Mouse (Mus musculus) heart, embryonic 16.5 days (tissue): ENCODE data around the gene Gjc2. TPM values are rescaled to one million over a fixed set of nuclear protein-coding genes. Genes with fewer than 3 reads are reported as not detected.

Source experiments
- ATAC-seq: fragments of 200-750 bp; cut with Nextera tagmentation; replicated peaks from 2 replicates; pipeline ENCODE4 v1.8.0; 2017; ENCODE audit warnings: moderate number of reproducible peaks; ENCODE audit not compliant: insufficient read depth, low FRiP score; ENCODE audit errors: extremely low read depth
- H3K27ac ChIP-seq: fragments of 300-500 bp; sonication (generic); 2 replicates; pipeline ENCODE4 v1.5.1; 2014; ENCODE audit warnings: mild to moderate bottlenecking, low read length, control low read depth, moderate library complexity
- H3K27me3 ChIP-seq: fragments of 300-500 bp; sonication (generic); 2 replicates; pipeline ENCODE4 v1.6.1; 2014; ENCODE audit warnings: low read length, mixed read lengths; ENCODE audit not compliant: control insufficient read depth, insufficient read depth
- H3K36me3 ChIP-seq: fragments of 300-500 bp; sonication (generic); 2 replicates; pipeline ENCODE4 v1.6.1; 2014; ENCODE audit not compliant: control insufficient read depth, insufficient read depth
- H3K4me1 ChIP-seq: fragments of 300-500 bp; sonication (generic); 2 replicates; pipeline ENCODE4 v1.6.1; 2014; ENCODE audit warnings: low read length, mixed read lengths; ENCODE audit not compliant: control insufficient read depth, insufficient read depth
- H3K4me2 ChIP-seq: fragments of 300-500 bp; sonication (generic); 2 replicates; pipeline ENCODE4 v1.6.1; 2014; ENCODE audit warnings: low read depth, mild to moderate bottlenecking, control low read depth, low read length
- H3K4me3 ChIP-seq: fragments of 300-500 bp; sonication (generic); 2 replicates; pipeline ENCODE4 v1.5.1; 2014; ENCODE audit warnings: mild to moderate bottlenecking, control low read depth, low read length
- H3K9ac ChIP-seq: fragments of 300-500 bp; sonication (generic); 2 replicates; pipeline ENCODE4 v1.6.1; 2014; ENCODE audit warnings: low read length, control low read depth
- H3K9me3 ChIP-seq: fragments of 300-500 bp; sonication (generic); replicated peaks from 2 replicates; pipeline ENCODE4 v1.6.1; 2016; ENCODE audit warnings: low read length; ENCODE audit not compliant: control insufficient read depth
- whole genome bisulfite sequencing: fragments of 180-500 bp; shearing (Covaris S2); extraction: QIAGEN DNeasy Blood & Tissue Kit; methylation state at CpG from one replicate; pipeline ENCODE4 v1.1.7; 2014; 5-methylcytosine and 5-hydroxymethylcytosine counted together
- polyA plus RNA-seq: library from polyadenylated mRNA; unstranded; fragments of >200 nt; fragmentation: Nextera tagmentation; extraction: Ambion mirVana; gene quantifications from 2 replicates; pipeline ENCODE4 v1.2.1, GENCODE M21; 2015

Gene Gjc2
- polyA plus RNA-seq, 1 experiment from 2014 or later, result 0.54 TPM

DNA sequence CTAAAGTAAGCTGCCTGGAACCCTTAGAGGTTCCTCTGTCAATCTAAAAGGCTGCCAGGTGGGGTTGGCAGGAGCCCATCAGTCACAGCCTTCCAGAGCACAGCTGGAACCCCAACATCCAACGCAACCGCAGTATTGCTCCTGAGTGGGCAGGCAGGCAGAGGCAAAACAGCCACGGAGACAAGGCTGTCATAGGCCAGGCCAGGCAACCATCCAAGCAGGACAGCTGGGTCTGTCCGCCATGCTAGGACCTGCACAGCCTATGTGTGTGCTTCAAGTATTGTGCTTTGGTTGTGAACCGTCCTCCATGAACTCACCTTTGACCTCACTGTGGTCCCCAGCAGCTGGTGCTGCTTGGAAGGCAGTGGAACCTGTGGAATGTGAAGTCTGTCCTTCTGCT is 27.1 kb downstream of the Gjc2 start:
- no peak overlapping the region for H3K4me3 ChIP-seq
- no peaks in the 10 kb centered on the region for H3K27me3 ChIP-seq
- H3K9ac ChIP-seq, result no peak overlapping the region
- 88% methylated on average over 5 of the region's 5 CpGs for WGBS
- H3K9me3 ChIP-seq, result no peaks in the 10 kb centered on the region
- H3K4me2 ChIP-seq, result no peak overlapping the region
- H3K36me3 ChIP-seq, result peaks cover 4% of the 10 kb centered on the region; the same call in 1 of the 2 replicates
- no peak overlapping the region for H3K27ac ChIP-seq
- no peak for ATAC-seq
- peaks cover 9% of the 10 kb centered on the region for H3K4me1 ChIP-seq

DNA sequence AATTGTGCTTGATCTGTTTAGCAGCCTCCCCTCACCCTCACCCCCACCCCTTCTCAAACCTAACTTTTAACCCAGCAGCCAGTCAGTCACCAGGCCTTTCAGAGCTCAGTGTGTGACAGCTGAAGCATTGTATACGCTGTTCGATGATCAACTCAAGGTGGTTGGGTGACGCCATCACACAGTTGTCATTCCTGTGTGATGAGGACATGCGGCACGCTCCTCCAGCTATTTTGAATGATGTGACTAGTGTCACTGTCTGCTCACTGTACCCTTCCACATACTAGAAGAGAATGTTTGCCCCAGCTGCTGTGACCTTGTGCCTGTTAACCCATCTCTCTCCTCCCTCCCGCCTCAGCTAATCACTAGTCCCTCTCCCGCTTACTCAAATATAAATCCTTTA is 28.8 kb downstream of the Gjc2 start:
- 41% methylated on average over 7 of the region's 7 CpGs for WGBS
- Histone ChIP-seq H3K9ac (0 out of 2 replicates have a peak overlapping the region, but pooled peaks have one; percentile 13), H3K36me3 (peaks cover 4% of the 10 kb centered on the region; the same call in 1 of the 2 replicates), H3K27me3 (no peaks in the 10 kb centered on the region), H3K4me3 (no peak overlapping the region), H3K4me2 (no peak overlapping the region), H3K27ac (peak overlapping the region; percentile 59), H3K9me3 (no peaks in the 10 kb centered on the region), H3K4me1 (peaks cover 9% of the 10 kb centered on the region)
- peak; percentile 53 for ATAC-seq

DNA sequence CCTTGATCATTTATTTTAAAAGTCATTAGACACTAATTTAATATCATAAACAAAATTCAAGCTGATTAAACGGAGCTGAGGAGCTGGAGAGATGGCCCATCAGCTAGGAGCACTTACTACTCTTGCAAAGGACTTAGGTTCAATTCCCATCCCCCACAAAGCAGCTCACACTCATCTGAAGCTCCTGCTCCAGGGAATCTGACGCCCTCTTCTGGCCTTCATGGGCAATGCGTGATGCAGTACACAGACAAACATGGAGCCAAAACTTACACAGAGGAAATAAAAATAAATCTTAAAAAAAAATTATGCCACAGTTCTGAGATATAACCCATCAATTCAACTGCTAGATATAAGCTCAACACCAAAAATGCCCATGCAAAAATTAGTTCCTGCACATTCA is 31.3 kb downstream of the Gjc2 start:
- no peak overlapping the region for H3K4me2 ChIP-seq
- H3K36me3 ChIP-seq, result no peaks in the 10 kb centered on the region
- H3K27me3 ChIP-seq, result no peaks in the 10 kb centered on the region
- no peak overlapping the region for H3K9ac ChIP-seq
- peaks cover 9% of the 10 kb centered on the region for H3K4me1 ChIP-seq
- ATAC-seq, result no peak
- H3K27ac ChIP-seq, result no peak overlapping the region
- WGBS, result 35% methylated on average over 3 of the region's 3 CpGs
- H3K4me3 ChIP-seq, result no peak overlapping the region
- H3K9me3 ChIP-seq, result no peaks in the 10 kb centered on the region

DNA sequence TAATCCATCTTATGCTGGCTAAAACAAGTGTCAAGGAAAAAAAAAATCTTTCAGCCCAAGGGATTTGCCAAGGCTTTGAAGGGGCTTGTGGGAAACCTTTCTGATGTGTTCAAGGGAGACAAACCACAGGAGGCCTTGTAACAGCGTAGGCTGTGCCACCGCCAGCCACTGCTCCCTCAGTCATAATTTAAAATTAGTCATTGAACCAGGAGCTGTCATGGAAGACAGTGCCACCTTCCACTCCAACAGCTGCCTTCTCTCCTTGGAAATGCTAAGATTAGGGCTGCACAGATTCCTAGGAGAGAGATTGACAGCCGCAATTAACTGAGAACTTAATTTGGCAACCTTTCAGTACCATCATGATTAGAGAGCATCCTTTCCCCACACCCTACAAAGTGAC is 33.7 kb downstream of the Gjc2 start:
- Histone ChIP-seq H3K9ac (no peak overlapping the region), H3K27me3 (no peaks in the 10 kb centered on the region), H3K4me2 (no peak overlapping the region), H3K27ac (no peak overlapping the region), H3K4me1 (peaks cover 5% of the 10 kb centered on the region; the same call in 1 of the 2 replicates), H3K9me3 (no peaks in the 10 kb centered on the region), H3K4me3 (no peak overlapping the region), H3K36me3 (no peaks in the 10 kb centered on the region)
- ATAC-seq, result no peak
- WGBS, result 62% methylated on average over 3 of the region's 3 CpGs

DNA sequence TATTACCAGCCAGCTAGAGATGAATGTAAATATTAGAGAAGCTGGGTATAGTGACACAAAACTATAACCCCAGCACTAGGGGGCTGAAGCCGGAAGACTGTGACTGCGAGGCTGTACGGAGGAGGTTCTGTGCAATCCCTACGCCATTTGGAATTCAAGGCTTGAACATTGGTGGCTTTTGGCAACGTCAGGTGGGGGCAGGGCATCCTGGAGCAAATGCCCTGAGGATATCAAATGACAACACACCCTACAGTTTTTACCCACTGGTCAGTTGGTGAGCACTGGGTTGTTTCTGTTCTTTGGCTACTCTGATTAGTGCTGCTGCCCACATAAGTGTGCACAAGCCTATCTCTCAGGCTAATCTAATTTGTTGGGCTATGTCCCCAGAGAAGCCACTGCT is 40.1 kb downstream of the Gjc2 start:
- Histone ChIP-seq H3K4me3 (no peak overlapping the region), H3K4me2 (no peak overlapping the region), H3K27me3 (no peaks in the 10 kb centered on the region; the same call in 1 of the 2 replicates), H3K9ac (no peak overlapping the region), H3K4me1 (peaks cover 8% of the 10 kb centered on the region), H3K27ac (no peak overlapping the region), H3K36me3 (no peaks in the 10 kb centered on the region), H3K9me3 (no peaks in the 10 kb centered on the region; the same call in 1 of the 2 replicates)
- no peak for ATAC-seq
- 76% methylated on average over 5 of the region's 5 CpGs for WGBS

DNA sequence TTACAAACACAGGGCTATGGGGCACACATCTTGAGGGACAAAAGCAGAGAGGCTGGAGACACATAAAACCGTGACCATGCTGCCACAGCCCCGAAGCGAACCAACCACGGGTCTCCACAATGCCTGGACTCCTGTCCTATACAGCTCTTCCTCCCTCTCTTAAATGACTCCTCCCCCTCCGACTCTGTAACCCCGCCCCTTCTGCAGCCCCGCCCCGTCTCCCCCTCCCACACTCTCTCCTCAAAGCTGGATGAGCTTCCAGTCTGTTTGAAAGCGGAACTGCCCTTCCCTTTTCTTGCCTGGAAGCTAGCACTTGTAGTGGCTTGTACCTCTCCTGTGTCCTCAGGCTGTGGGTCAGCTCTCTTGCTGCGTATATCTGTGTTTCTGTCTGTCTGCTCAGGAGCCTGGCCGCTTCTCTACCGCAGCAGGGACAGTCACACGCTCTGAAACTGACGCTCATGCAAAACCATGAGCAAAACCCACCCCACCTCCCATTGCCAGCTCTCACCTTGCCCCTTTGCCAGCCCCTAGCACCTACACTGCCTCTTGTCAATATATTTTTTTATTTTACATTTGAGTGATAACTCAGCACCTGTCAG is 41.1 kb downstream of the Gjc2 start:
- WGBS, result 8% methylated on average over 14 of the region's 14 CpGs
- Histone ChIP-seq H3K36me3 (no peaks in the 10 kb centered on the region), H3K4me2 (peak overlapping the region; percentile 55), H3K4me1 (peaks cover 14% of the 10 kb centered on the region), H3K27me3 (peaks cover 5% of the 10 kb centered on the region), H3K9ac (peak overlapping the region; percentile 40), H3K9me3 (no peaks in the 10 kb centered on the region; the same call in 1 of the 2 replicates), H3K27ac (no peak overlapping the region), H3K4me3 (no peak overlapping the region; the same call in 1 of the 2 replicates)
- ATAC-seq, result no peak

DNA sequence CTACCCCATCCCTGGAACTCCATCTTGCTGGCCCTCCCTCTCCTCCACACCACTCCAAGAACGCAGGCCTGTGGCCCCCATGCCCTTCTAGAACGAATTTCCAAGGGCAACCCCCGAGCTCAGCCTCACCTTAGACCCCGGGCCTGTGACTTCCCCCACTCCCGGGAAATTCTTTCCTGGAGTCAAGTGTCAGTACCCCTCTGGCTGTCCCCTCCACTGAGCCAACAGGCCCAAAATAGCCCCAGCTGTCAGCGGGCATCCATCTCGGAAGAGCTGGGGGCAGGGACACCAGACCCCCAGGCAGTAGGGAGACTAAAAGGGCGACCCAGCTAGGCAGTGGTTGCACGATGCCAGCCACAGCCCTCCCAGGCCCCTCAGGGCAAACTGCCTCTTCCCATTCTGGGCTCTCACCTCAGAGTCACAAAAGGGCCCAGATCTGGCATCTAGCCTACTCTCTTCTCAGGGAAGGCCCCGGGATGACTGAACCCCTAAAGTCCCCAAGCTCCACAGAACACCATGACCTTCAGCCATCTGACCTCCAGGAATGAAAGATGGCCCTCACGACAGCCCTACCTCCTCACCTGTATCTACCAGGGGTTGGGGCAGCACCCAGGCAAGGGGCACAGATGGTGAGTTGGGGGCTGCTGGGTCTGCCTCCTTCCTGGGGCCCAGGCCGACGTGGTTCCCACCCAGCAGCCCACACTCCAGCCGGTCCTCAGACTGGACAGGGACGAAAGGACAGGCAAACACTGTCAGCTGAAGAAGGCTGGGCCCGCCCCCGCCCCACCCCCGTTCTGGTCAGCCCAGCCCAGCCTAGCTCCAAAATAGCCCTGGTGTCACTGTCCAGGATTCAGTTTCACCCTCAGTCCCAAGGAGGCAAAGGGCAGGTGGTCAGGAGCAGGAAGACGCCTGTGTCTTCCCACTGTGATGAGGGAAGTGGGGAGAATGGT is 44.2 kb downstream of the Gjc2 start:
- Histone ChIP-seq H3K4me1 (peaks cover 38% of the 10 kb centered on the region), H3K27ac (peak overlapping the region; percentile 95), H3K4me3 (peak overlapping the region; percentile 51), H3K27me3 (peaks cover 32% of the 10 kb centered on the region), H3K9ac (peak overlapping the region; percentile 81), H3K9me3 (no peaks in the 10 kb centered on the region; the same call in 1 of the 2 replicates), H3K4me2 (peak overlapping the region; percentile 75), H3K36me3 (peaks cover under 1% of the 10 kb centered on the region; the same call in 1 of the 2 replicates)
- WGBS, result 36% methylated on average over 19 of the region's 19 CpGs
- ATAC-seq, result peak; percentile 83

DNA sequence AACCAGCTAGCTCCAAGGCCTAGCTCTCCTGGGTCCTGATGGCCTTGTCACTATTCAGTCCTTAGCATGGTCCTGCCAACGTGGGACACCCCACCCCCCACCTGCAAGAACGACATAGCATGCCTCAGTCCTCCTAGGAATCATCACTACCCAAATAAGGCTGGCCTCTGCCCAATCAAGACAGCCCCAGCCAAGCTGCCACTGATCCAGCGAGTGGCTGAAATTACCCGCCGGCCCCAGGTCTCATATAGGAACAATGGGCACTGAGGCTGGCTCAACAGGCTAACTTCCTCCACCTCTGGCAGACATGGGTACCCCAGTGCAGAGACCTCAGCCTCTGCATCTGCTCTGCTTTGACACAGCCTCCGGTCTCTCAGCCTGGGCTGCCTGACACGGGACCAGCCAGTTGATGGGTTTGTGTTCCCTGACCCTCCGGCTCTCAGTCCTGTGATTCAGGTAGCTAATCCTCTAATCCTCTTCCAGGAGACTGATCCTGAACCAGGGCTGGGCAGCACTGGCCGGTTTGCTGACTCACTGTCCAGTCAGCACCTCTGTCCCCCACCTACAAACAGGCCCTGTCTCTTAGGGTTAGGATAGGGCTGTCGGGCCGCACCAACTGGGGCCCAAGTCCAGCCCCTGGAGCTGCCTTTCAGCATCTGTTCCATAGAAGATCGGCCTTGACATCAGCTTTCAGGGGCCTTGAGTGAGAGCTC is 45.9 kb downstream of the Gjc2 start:
- no peak for ATAC-seq
- Histone ChIP-seq H3K9ac (peak overlapping the region; percentile 81), H3K27me3 (peaks cover 40% of the 10 kb centered on the region), H3K4me3 (peak overlapping the region; percentile 51), H3K4me1 (peaks cover 38% of the 10 kb centered on the region), H3K4me2 (peak overlapping the region; percentile 75), H3K9me3 (no peaks in the 10 kb centered on the region), H3K27ac (no peak overlapping the region; the same call in 1 of the 2 replicates), H3K36me3 (peaks cover 8% of the 10 kb centered on the region; the same call in 1 of the 2 replicates)
- 58% methylated on average over 12 of the region's 12 CpGs for WGBS
